Mouse (Mus musculus) cortical plate, adult 2 months (tissue): ENCODE data around the gene Olfr1325.
"Not testable (repeated sequence)": the region's sequence is repeated elsewhere in the genome, so short reads cannot be mapped to it uniquely, and the experiment has no call there.

ENCODE experiments used
- CTCF ChIP-seq: fragments of 200-500 bp; IDR thresholded peaks from 2 replicates; pipeline ENCODE4 v1.5.1; 2011; ENCODE audit warnings: mild to moderate bottlenecking, control low read depth, low read length; ENCODE audit not compliant: insufficient read depth; ENCODE audit errors: extremely low read depth
- POLR2A ChIP-seq: fragments of 200-500 bp; IDR thresholded peaks from 2 replicates; pipeline ENCODE4 v1.6.1; 2011; ENCODE audit warnings: mild to moderate bottlenecking, low read length, control low read depth; ENCODE audit not compliant: insufficient read depth; ENCODE audit errors: extremely low read depth

- TF ChIP-seq CTCF, POLR2A: not testable (repeated sequence)
These were observed 53.9 kb downstream of the Olfr1325 start for GRCm38 (mm10) chrX:74646393-74646792.
